Mouse (Mus musculus): ENCODE results near the gene Rsph1. TPM values are rescaled to one million over a fixed set of nuclear protein-coding genes. Genes with fewer than 3 reads are reported as not detected.
A peak's percentile ranks its signal among the peaks of the same experiment; 100 is the strongest.

Rsph1 gene
- total RNA-seq (2017), result 1.2 TPM in 1 of 3 replicates, not detected in the others

- ATAC-seq (replicated peaks; ENCODE audit: insufficient number of reproducible peaks, low FRiP score, low TSS enrichment, poor library complexity, severe bottlenecking), result peak; percentile 91
Observed at GRCm38 (mm10) chr17:31276922-31277918, at the start of gene Rsph1. Gene Rsph1 (minus strand): TSS chr17:31277383.

- no peak for ATAC-seq (replicated peaks; ENCODE audit: insufficient number of reproducible peaks, low FRiP score, low TSS enrichment, poor library complexity, severe bottlenecking)
Observed at GRCm38 (mm10) chr17:31326220-31326852, 49.2 kb upstream of the Rsph1 start.

GRCm38 (mm10) chr17:31325451-31326219 is 48.5 kb upstream of the Rsph1 start:
- no peak for ATAC-seq (replicated peaks; ENCODE audit: insufficient number of reproducible peaks, low FRiP score, low TSS enrichment, poor library complexity, severe bottlenecking)

GRCm38 (mm10) chr17:31324227-31324626 is 47.0 kb upstream of the Rsph1 start:
- no peak for ATAC-seq (replicated peaks; ENCODE audit: insufficient number of reproducible peaks, low FRiP score, low TSS enrichment, poor library complexity, severe bottlenecking)

- no peak for ATAC-seq (replicated peaks; ENCODE audit: insufficient number of reproducible peaks, low FRiP score, low TSS enrichment, poor library complexity, severe bottlenecking)
Observed at GRCm38 (mm10) chr17:31323379-31323778, 46.2 kb upstream of the Rsph1 start.

GRCm38 (mm10) chr17:31322446-31322845 is 45.3 kb upstream of the Rsph1 start:
- ATAC-seq (replicated peaks; ENCODE audit: insufficient number of reproducible peaks, low FRiP score, low TSS enrichment, poor library complexity, severe bottlenecking), result no peak

- ATAC-seq (replicated peaks; ENCODE audit: insufficient number of reproducible peaks, low FRiP score, low TSS enrichment, poor library complexity, severe bottlenecking), result no peak
Observed at GRCm38 (mm10) chr17:31321425-31321824, 44.2 kb upstream of the Rsph1 start.

GRCm38 (mm10) chr17:31318906-31319767 is 42.0 kb upstream of the Rsph1 start:
- no peak for ATAC-seq (replicated peaks; ENCODE audit: insufficient number of reproducible peaks, low FRiP score, low TSS enrichment, poor library complexity, severe bottlenecking)

GRCm38 (mm10) chr17:31317521-31318272 is 40.5 kb upstream of the Rsph1 start:
- ATAC-seq (replicated peaks; ENCODE audit: insufficient number of reproducible peaks, low FRiP score, low TSS enrichment, poor library complexity, severe bottlenecking), result no peak

GRCm38 (mm10) chr17:31316998-31317397 is 39.8 kb upstream of the Rsph1 start:
- ATAC-seq (replicated peaks; ENCODE audit: insufficient number of reproducible peaks, low FRiP score, low TSS enrichment, poor library complexity, severe bottlenecking), result no peak

- no peak for ATAC-seq (replicated peaks; ENCODE audit: insufficient number of reproducible peaks, low FRiP score, low TSS enrichment, poor library complexity, severe bottlenecking)
Observed at GRCm38 (mm10) chr17:31315993-31316392, 38.8 kb upstream of the Rsph1 start.

- ATAC-seq (replicated peaks; ENCODE audit: insufficient number of reproducible peaks, low FRiP score, low TSS enrichment, poor library complexity, severe bottlenecking), result no peak
Observed at GRCm38 (mm10) chr17:31315046-31315792, 38.0 kb upstream of the Rsph1 start.

- no peak for ATAC-seq (replicated peaks; ENCODE audit: insufficient number of reproducible peaks, low FRiP score, low TSS enrichment, poor library complexity, severe bottlenecking)
Observed at GRCm38 (mm10) chr17:31312648-31313047, 35.5 kb upstream of the Rsph1 start.

- ATAC-seq (replicated peaks; ENCODE audit: insufficient number of reproducible peaks, low FRiP score, low TSS enrichment, poor library complexity, severe bottlenecking), result no peak
Observed at GRCm38 (mm10) chr17:31311047-31311446, 33.9 kb upstream of the Rsph1 start.

- ATAC-seq (replicated peaks; ENCODE audit: insufficient number of reproducible peaks, low FRiP score, low TSS enrichment, poor library complexity, severe bottlenecking), result no peak
Observed at GRCm38 (mm10) chr17:31309281-31309793, 32.2 kb upstream of the Rsph1 start.

- no peak for ATAC-seq (replicated peaks; ENCODE audit: insufficient number of reproducible peaks, low FRiP score, low TSS enrichment, poor library complexity, severe bottlenecking)
Observed at GRCm38 (mm10) chr17:31308291-31308816, 31.2 kb upstream of the Rsph1 start.

Data from monocyte, adult 5-6 weeks (primary cell).